Mouse (Mus musculus): ENCODE measurements around the gene Tprn.

DNA sequence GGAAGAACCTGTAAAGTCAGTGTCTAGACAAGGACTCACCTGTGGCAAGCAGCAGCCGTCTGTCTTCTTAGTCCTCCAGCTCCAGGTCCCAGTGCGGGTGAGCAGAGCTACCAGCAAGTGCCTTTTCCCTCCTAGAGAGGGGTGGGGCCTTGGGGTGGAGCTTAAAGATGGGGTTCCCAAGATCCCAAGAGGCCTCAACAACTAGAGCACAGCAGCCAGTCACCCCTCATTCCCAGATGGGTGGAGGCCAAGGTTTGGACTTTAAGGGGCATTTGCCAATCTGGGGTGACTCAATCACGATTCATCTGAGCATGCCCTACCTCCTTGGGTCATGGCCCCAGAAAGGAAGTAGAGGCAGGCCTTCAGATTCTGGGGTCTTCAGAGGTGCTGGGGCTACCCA is 22.7 kb upstream of the Tprn start:
- TF ChIP-seq CTCF (IDR thresholded peaks at IDR 0.05; ENCODE audit: low read depth, low read length) (no peak), POLR2A (IDR thresholded peaks at IDR 0.05; ENCODE audit: insufficient read depth, low read length) (no peak), EP300 (IDR thresholded peaks at IDR 0.05; ENCODE audit: insufficient read depth, low read depth, low read length) (no peak)

Measured in ES-Bruce4 (cell line).